Mouse (Mus musculus) NIH3T3 (cell line): Measurements from ENCODE around the gene Rps6kc1.

Experiments
- DNase-seq: peaks from one replicate; pipeline ENCODE4 v3.0.0-alpha.2; 2012; ENCODE audit warnings: low read depth

Rps6kc1 gene

GRCm38 (mm10) chr1:190834201-190834907 lies 77.2 kb downstream of the Rps6kc1 start:
- peak; percentile 72 for DNase-seq

- DNase-seq: no peak
Measured at GRCm38 (mm10) chr1:190832965-190833630, 78.5 kb downstream of the Rps6kc1 start.

GRCm38 (mm10) chr1:190831839-190832497 lies 79.6 kb downstream of the Rps6kc1 start:
- peak; percentile 89 for DNase-seq

- DNase-seq: no peak
Measured at GRCm38 (mm10) chr1:190826486-190827034, 85.0 kb downstream of the Rps6kc1 start.

- no peak for DNase-seq
Measured at GRCm38 (mm10) chr1:190823745-190824144, 87.8 kb downstream of the Rps6kc1 start.

GRCm38 (mm10) chr1:190816141-190816540 lies 95.4 kb downstream of the Rps6kc1 start:
- no peak for DNase-seq

- no peak for DNase-seq
Measured at GRCm38 (mm10) chr1:190810408-190810807, 101.2 kb downstream of the Rps6kc1 start.

- DNase-seq: no peak
Measured at GRCm38 (mm10) chr1:190808766-190809221, 102.8 kb downstream of the Rps6kc1 start.

GRCm38 (mm10) chr1:190806817-190807216 lies 104.8 kb downstream of the Rps6kc1 start:
- no peak for DNase-seq

- no peak for DNase-seq
Measured at GRCm38 (mm10) chr1:190798668-190799067, 112.9 kb downstream of the Rps6kc1 start.

GRCm38 (mm10) chr1:190797483-190798058 lies 114.0 kb downstream of the Rps6kc1 start:
- no peak for DNase-seq

- DNase-seq: peak; percentile 75
Measured at GRCm38 (mm10) chr1:190796745-190797482, 114.7 kb downstream of the Rps6kc1 start.

GRCm38 (mm10) chr1:190791638-190792037 lies 119.9 kb downstream of the Rps6kc1 start:
- DNase-seq: no peak

- no peak for DNase-seq
Measured at GRCm38 (mm10) chr1:190790720-190791119, 120.8 kb downstream of the Rps6kc1 start.

- no peak for DNase-seq
Measured at GRCm38 (mm10) chr1:190777660-190778059, 133.9 kb downstream of the Rps6kc1 start.

GRCm38 (mm10) chr1:190776260-190776659 lies 135.3 kb downstream of the Rps6kc1 start:
- DNase-seq: no peak

- DNase-seq: no peak
Measured at GRCm38 (mm10) chr1:190772088-190772885, 139.3 kb downstream of the Rps6kc1 start.

GRCm38 (mm10) chr1:190769748-190770147 lies 141.8 kb downstream of the Rps6kc1 start:
- DNase-seq: peak; percentile 16

GRCm38 (mm10) chr1:190768307-190768706 lies 143.3 kb downstream of the Rps6kc1 start:
- peak; percentile 11 for DNase-seq

GRCm38 (mm10) chr1:190767621-190768020 lies 143.9 kb downstream of the Rps6kc1 start:
- DNase-seq: peak; percentile 56

- DNase-seq: no peak
Measured at GRCm38 (mm10) chr1:190766800-190767199, 144.8 kb downstream of the Rps6kc1 start.
